Mouse (Mus musculus) forebrain, embryonic 16.5 days (tissue): ENCODE results near the gene Urb1. TPM values are rescaled to one million over a fixed set of nuclear protein-coding genes. Genes with fewer than 3 reads are reported as not detected.
A peak's percentile ranks its signal among the peaks of the same experiment; 100 is the strongest.

Source experiments
- ATAC-seq: fragments of 200-750 bp; cut with Nextera tagmentation; 2 replicates; pipeline ENCODE4 v1.8.0; 2017; ENCODE audit warnings: mild to moderate bottlenecking, moderate library complexity
- H3K27ac ChIP-seq: fragments of 300-500 bp; sonication (generic); 2 replicates; pipeline ENCODE4 v1.5.1; 2014; ENCODE audit warnings: low read length, control low read depth
- H3K27me3 ChIP-seq: fragments of 300-500 bp; sonication (generic); replicated peaks from 2 replicates; pipeline ENCODE4 v1.6.1; 2014; ENCODE audit warnings: low read length; ENCODE audit not compliant: control insufficient read depth, insufficient read depth
- H3K36me3 ChIP-seq: fragments of 300-500 bp; sonication (generic); 2 replicates; pipeline ENCODE4 v1.6.1; 2014; ENCODE audit not compliant: control insufficient read depth, insufficient read depth
- H3K4me1 ChIP-seq: fragments of 300-500 bp; sonication (generic); replicated peaks from 2 replicates; pipeline ENCODE4 v1.6.1; 2014; ENCODE audit warnings: low read length; ENCODE audit not compliant: control insufficient read depth, insufficient read depth
- H3K4me2 ChIP-seq: fragments of 300-500 bp; sonication (generic); 2 replicates; pipeline ENCODE4 v1.6.1; 2014; ENCODE audit warnings: mild to moderate bottlenecking, low read length, control low read depth
- H3K4me3 ChIP-seq: fragments of 300-500 bp; sonication (generic); replicated peaks from 2 replicates; pipeline ENCODE4 v1.5.1; 2014; ENCODE audit warnings: mild to moderate bottlenecking, low read length, control low read depth
- H3K9ac ChIP-seq: fragments of 300-500 bp; sonication (generic); replicated peaks from 2 replicates; pipeline ENCODE4 v1.6.1; 2014; ENCODE audit warnings: low read depth, low read length, control low read depth
- H3K9me3 ChIP-seq: fragments of 300-500 bp; sonication (generic); 2 replicates; pipeline ENCODE4 v1.6.1; 2016; ENCODE audit warnings: low read length; ENCODE audit not compliant: control insufficient read depth
- WGBS: fragments of 180-500 bp; shearing (Covaris S2); extraction: QIAGEN DNeasy Blood & Tissue Kit; methylation state at CpG from one replicate; pipeline ENCODE4 v1.1.7; 2014; 5-methylcytosine and 5-hydroxymethylcytosine counted together
- polyA plus RNA-seq: library from polyadenylated mRNA; unstranded; fragments of >200 nt; fragmentation: Nextera tagmentation; extraction: Ambion mirVana; gene quantifications from 2 replicates; pipeline ENCODE4 v1.2.1, GENCODE M21; 2015

Urb1 gene
- polyA plus RNA-seq, 1 experiment from 2014 or later, result 11.7 TPM

GRCm38 (mm10) chr16:90727233-90728115 is 82.7 kb downstream of the Urb1 start, which contains the start of gene Mis18a:
Gene Mis18a (minus strand): TSS chr16:90727404.
- peak; percentile 97 for ATAC-seq
- Histone ChIP-seq H3K9ac (peak within 1 kb of the TSS; percentile 55), H3K4me1 (peaks cover 8% of the 10 kb centered on the region), H3K9me3 (peaks cover 4% of the 10 kb centered on the region), H3K27me3 (no peaks in the 10 kb centered on the region), H3K4me3 (peak within 1 kb of the TSS; percentile 63), H3K36me3 (no peaks in the 10 kb centered on the region), H3K4me2 (peak within 1 kb of the TSS; percentile 93), H3K27ac (peak within 1 kb of the TSS; percentile 46)
- under 1% methylated on average over 53 of the region's 53 CpGs for WGBS

- Histone ChIP-seq H3K4me2 (peak overlapping the region; percentile 93), H3K27ac (no peak overlapping the region), H3K9ac (peak overlapping the region; percentile 53), H3K36me3 (no peaks in the 10 kb centered on the region), H3K9me3 (peaks cover 4% of the 10 kb centered on the region), H3K27me3 (no peaks in the 10 kb centered on the region), H3K4me3 (peak overlapping the region; percentile 63), H3K4me1 (peaks cover 8% of the 10 kb centered on the region)
- ATAC-seq, result peak; percentile 47; the same call in 1 of the 2 replicates
- whole genome bisulfite sequencing, result 6% methylated on average over 38 of the region's 38 CpGs
Measured at GRCm38 (mm10) chr16:90726600-90727227, 83.5 kb downstream of the Urb1 start.

GRCm38 (mm10) chr16:90724051-90724450 is 86.2 kb downstream of the Urb1 start:
- Histone ChIP-seq H3K27ac (no peak overlapping the region), H3K9ac (no peak overlapping the region), H3K36me3 (no peaks in the 10 kb centered on the region), H3K4me3 (no peak overlapping the region), H3K4me1 (peaks cover 8% of the 10 kb centered on the region), H3K4me2 (no peak overlapping the region), H3K9me3 (no peaks in the 10 kb centered on the region), H3K27me3 (no peaks in the 10 kb centered on the region)
- no peak for ATAC-seq
- 99% methylated on average over 4 of the region's 4 CpGs for WGBS

GRCm38 (mm10) chr16:90710313-90710712 is 99.9 kb downstream of the Urb1 start:
- Histone ChIP-seq H3K9ac (peak overlapping the region; percentile 43), H3K27ac (peak overlapping the region; percentile 84), H3K4me2 (peak overlapping the region; percentile 56), H3K27me3 (no peaks in the 10 kb centered on the region), H3K36me3 (no peaks in the 10 kb centered on the region), H3K9me3 (no peaks in the 10 kb centered on the region), H3K4me3 (peak overlapping the region; percentile 29), H3K4me1 (peaks cover 32% of the 10 kb centered on the region)
- ATAC-seq, result no peak
- 77% methylated on average over 12 of the region's 12 CpGs for WGBS

- H3K4me1 ChIP-seq, result peaks cover 32% of the 10 kb centered on the region
- peak overlapping the region; percentile 29 for H3K4me3 ChIP-seq
- peak; percentile 89 for ATAC-seq
- WGBS, result 4% methylated on average over 17 of the region's 17 CpGs
- peak overlapping the region; percentile 84 for H3K27ac ChIP-seq
- H3K4me2 ChIP-seq, result peak overlapping the region; percentile 56
- H3K36me3 ChIP-seq, result no peaks in the 10 kb centered on the region
- peak overlapping the region; percentile 43 for H3K9ac ChIP-seq
- H3K9me3 ChIP-seq, result no peaks in the 10 kb centered on the region
- H3K27me3 ChIP-seq, result no peaks in the 10 kb centered on the region
Measured at GRCm38 (mm10) chr16:90709711-90710289, 100.4 kb downstream of the Urb1 start.

- H3K4me1 ChIP-seq, result peaks cover 21% of the 10 kb centered on the region
- 49% methylated on average over 3 of the region's 3 CpGs for WGBS
- H3K27ac ChIP-seq, result no peak overlapping the region
- no peak overlapping the region for H3K4me2 ChIP-seq
- no peaks in the 10 kb centered on the region for H3K36me3 ChIP-seq
- H3K27me3 ChIP-seq, result no peaks in the 10 kb centered on the region
- H3K9me3 ChIP-seq, result no peaks in the 10 kb centered on the region
- ATAC-seq, result no peak
- no peak overlapping the region for H3K4me3 ChIP-seq
- no peak overlapping the region for H3K9ac ChIP-seq
Measured at GRCm38 (mm10) chr16:90706279-90706678, 103.9 kb downstream of the Urb1 start.

- 83% methylated on average over 13 of the region's 13 CpGs for WGBS
- H3K9me3 ChIP-seq, result no peaks in the 10 kb centered on the region
Measured at GRCm38 (mm10) chr16:90704161-90704825, 105.9 kb downstream of the Urb1 start.

GRCm38 (mm10) chr16:90703646-90704045 is 106.6 kb downstream of the Urb1 start:
- Histone ChIP-seq H3K9ac (no peak overlapping the region), H3K27ac (no peak overlapping the region), H3K27me3 (no peaks in the 10 kb centered on the region), H3K4me2 (no peak overlapping the region), H3K4me3 (no peak overlapping the region), H3K4me1 (no peaks in the 10 kb centered on the region), H3K9me3 (no peaks in the 10 kb centered on the region), H3K36me3 (no peaks in the 10 kb centered on the region)
- 59% methylated on average over 1 of the region's 1 CpGs for WGBS
- no peak for ATAC-seq

More at GRCm38 (mm10) chr16:90704161-90704825, 105.9 kb downstream of the Urb1 start:
- H3K36me3 ChIP-seq, result no peaks in the 10 kb centered on the region
- no peak for ATAC-seq
- H3K4me1 ChIP-seq, result peaks cover 4% of the 10 kb centered on the region; the same call in 1 of the 2 replicates
- H3K4me3 ChIP-seq, result no peak overlapping the region
- no peak overlapping the region for H3K9ac ChIP-seq
- H3K27ac ChIP-seq, result no peak overlapping the region
- no peak overlapping the region for H3K4me2 ChIP-seq
- no peaks in the 10 kb centered on the region for H3K27me3 ChIP-seq

GRCm38 (mm10) chr16:90701541-90701940 is 108.7 kb downstream of the Urb1 start:
- Histone ChIP-seq H3K27ac (no peak overlapping the region), H3K4me1 (no peaks in the 10 kb centered on the region), H3K9ac (no peak overlapping the region), H3K4me2 (no peak overlapping the region), H3K4me3 (no peak overlapping the region), H3K36me3 (no peaks in the 10 kb centered on the region), H3K27me3 (no peaks in the 10 kb centered on the region), H3K9me3 (no peaks in the 10 kb centered on the region)
- WGBS, result 88% methylated on average over 2 of the region's 2 CpGs
- no peak for ATAC-seq
